Comparison of ENCODE assay signal across 25 mouse cellular contexts in genomic region chr19:27316313-27317258, GRCm38 (mm10). TPM values are rescaled to one million over a fixed set of nuclear protein-coding genes. Genes with fewer than 3 reads are reported as not detected.
A peak's percentile ranks its signal among the peaks of the same experiment; 100 is the strongest.
DNase-seq lines count a peak whose midpoint lies in the region; ATAC-seq and TF ChIP-seq lines count a peak whose summit lies in the region.
"Had no signal": no experiment of that assay in that cellular context is flagged by ENCODE, and none has a peak within 500 bp of the region (broad histone marks: within the 10 kb centered on the region; RNA-seq: fewer than 3 reads in every experiment).

No protein-coding gene starts in this region.

- no peaks in the 10 kb centered on the region for H3K4me1 ChIP-seq in forebrain, embryonic 15.5 days
- H3K4me1 ChIP-seq in forebrain, embryonic 14.5 days (ENCODE audit: control insufficient read depth, insufficient read depth, low read length) = no peaks in the 10 kb centered on the region
- no peaks in the 10 kb centered on the region for H3K4me1 ChIP-seq in midbrain, embryonic 11.5 days (ENCODE audit: control insufficient read depth, insufficient read depth, low read length)
- peaks cover 10% of the 10 kb centered on the region for H3K4me1 ChIP-seq in midbrain, embryonic 10.5 days
- H3K4me1 ChIP-seq in stomach, postnatal 0 days (replicated peaks; ENCODE audit: control insufficient read depth, insufficient read depth) = no peaks in the 10 kb centered on the region
- H3K4me1 ChIP-seq in hindbrain, embryonic 12.5 days = no peaks in the 10 kb centered on the region
- H3K4me1 ChIP-seq: embryonic facial prominence, embryonic 15.5 days; liver, embryonic 15.5 days had no signal

- H3K4me3 ChIP-seq in forebrain, embryonic 15.5 days = no peak overlapping the region
- no peak overlapping the region for H3K4me3 ChIP-seq in forebrain, embryonic 14.5 days (ENCODE audit: low read depth, low read length)
- H3K4me3 ChIP-seq in midbrain, embryonic 11.5 days (ENCODE audit: low read depth, low read length) = no peak overlapping the region
- no peak overlapping the region for H3K4me3 ChIP-seq in midbrain, embryonic 10.5 days
- no peak overlapping the region for H3K4me3 ChIP-seq in stomach, postnatal 0 days (ENCODE audit: low read depth, low read length)
- no peak overlapping the region for H3K4me3 ChIP-seq in hindbrain, embryonic 12.5 days
- H3K4me3 ChIP-seq: embryonic facial prominence, embryonic 15.5 days; heart, embryonic 10.5 days; limb, embryonic 12.5 days; liver, embryonic 15.5 days; myocyte had no signal

- no peak for TF ChIP-seq CTCF in stomach, postnatal 0 days (IDR thresholded peaks at IDR 0.05; ENCODE audit: low read depth)

- H3K4me2 ChIP-seq in forebrain, embryonic 15.5 days (replicated peaks) = no peak overlapping the region
- H3K4me2 ChIP-seq in forebrain, embryonic 14.5 days (ENCODE audit: low read length) = no peak overlapping the region
- no peak overlapping the region for H3K4me2 ChIP-seq in midbrain, embryonic 11.5 days
- H3K4me2 ChIP-seq in stomach, postnatal 0 days (replicated peaks; ENCODE audit: low read depth) = no peak overlapping the region
- no peak overlapping the region for H3K4me2 ChIP-seq in hindbrain, embryonic 12.5 days (replicated peaks)
- H3K4me2 ChIP-seq: embryonic facial prominence, embryonic 15.5 days; limb, embryonic 12.5 days; liver, embryonic 15.5 days had no signal

- no peaks in the 10 kb centered on the region for H3K9me3 ChIP-seq in forebrain, embryonic 15.5 days
- no peaks in the 10 kb centered on the region for H3K9me3 ChIP-seq in forebrain, embryonic 14.5 days (replicated peaks; ENCODE audit: control insufficient read depth, low read length)
- no peaks in the 10 kb centered on the region for H3K9me3 ChIP-seq in midbrain, embryonic 11.5 days (ENCODE audit: control insufficient read depth, low read length)
- H3K9me3 ChIP-seq in midbrain, embryonic 10.5 days (replicated peaks) = no peaks in the 10 kb centered on the region
- H3K9me3 ChIP-seq in stomach, postnatal 0 days (ENCODE audit: control insufficient read depth, low read length) = no peaks in the 10 kb centered on the region
- no peaks in the 10 kb centered on the region for H3K9me3 ChIP-seq in hindbrain, embryonic 12.5 days (replicated peaks)
- H3K9me3 ChIP-seq: embryonic facial prominence, embryonic 15.5 days; heart, embryonic 10.5 days; limb, embryonic 12.5 days; liver, embryonic 15.5 days had no signal

- TF ChIP-seq EP300 in stomach, postnatal 0 days (optimal IDR thresholded peaks at IDR 0.05) = no peak

- WGBS in forebrain, embryonic 15.5 days = 86% methylated on average over 10 of the region's 10 CpGs
- 88% methylated on average over 10 of the region's 10 CpGs for WGBS in forebrain, embryonic 14.5 days
- 82% methylated on average over 10 of the region's 10 CpGs for WGBS in midbrain, embryonic 11.5 days
- WGBS in midbrain, embryonic 10.5 days = 87% methylated on average over 10 of the region's 10 CpGs
- WGBS in stomach, postnatal 0 days = 56% methylated on average over 10 of the region's 10 CpGs
- 84% methylated on average over 10 of the region's 10 CpGs for WGBS in hindbrain, embryonic 12.5 days

- no peak overlapping the region for H3K9ac ChIP-seq in forebrain, embryonic 15.5 days (replicated peaks)
- no peak overlapping the region for H3K9ac ChIP-seq in forebrain, embryonic 14.5 days (ENCODE audit: low read length)
- no peak overlapping the region for H3K9ac ChIP-seq in midbrain, embryonic 11.5 days (ENCODE audit: low read length)
- no peak overlapping the region for H3K9ac ChIP-seq in stomach, postnatal 0 days (ENCODE audit: low read length)
- no peak overlapping the region for H3K9ac ChIP-seq in hindbrain, embryonic 12.5 days
- H3K9ac ChIP-seq: embryonic facial prominence, embryonic 15.5 days; limb, embryonic 12.5 days; liver, embryonic 15.5 days had no signal

- H3K27me3 ChIP-seq in forebrain, embryonic 15.5 days = no peaks in the 10 kb centered on the region
- H3K27me3 ChIP-seq in forebrain, embryonic 14.5 days (replicated peaks; ENCODE audit: control insufficient read depth, insufficient read depth, low read length) = no peaks in the 10 kb centered on the region
- H3K27me3 ChIP-seq in midbrain, embryonic 11.5 days (ENCODE audit: control insufficient read depth, insufficient read depth, low read length) = no peaks in the 10 kb centered on the region
- H3K27me3 ChIP-seq in midbrain, embryonic 10.5 days (ENCODE audit: low read depth, poor library complexity, severe bottlenecking) = no peaks in the 10 kb centered on the region
- H3K27me3 ChIP-seq in stomach, postnatal 0 days (ENCODE audit: control insufficient read depth, insufficient read depth, low read length) = no peaks in the 10 kb centered on the region
- H3K27me3 ChIP-seq in hindbrain, embryonic 12.5 days = no peaks in the 10 kb centered on the region
- H3K27me3 ChIP-seq: embryonic facial prominence, embryonic 15.5 days; limb, embryonic 12.5 days; liver, embryonic 15.5 days had no signal

- H3K36me3 ChIP-seq in forebrain, embryonic 15.5 days = no peaks in the 10 kb centered on the region
- H3K36me3 ChIP-seq in forebrain, embryonic 14.5 days (ENCODE audit: control insufficient read depth, insufficient read depth, low read length) = no peaks in the 10 kb centered on the region
- H3K36me3 ChIP-seq in midbrain, embryonic 11.5 days (ENCODE audit: control insufficient read depth, insufficient read depth, low read length) = no peaks in the 10 kb centered on the region
- no peaks in the 10 kb centered on the region for H3K36me3 ChIP-seq in midbrain, embryonic 10.5 days
- no peaks in the 10 kb centered on the region for H3K36me3 ChIP-seq in stomach, postnatal 0 days (ENCODE audit: control insufficient read depth, insufficient read depth, low read length)
- H3K36me3 ChIP-seq in hindbrain, embryonic 12.5 days = no peaks in the 10 kb centered on the region
- H3K36me3 ChIP-seq: embryonic facial prominence, embryonic 15.5 days; heart, embryonic 10.5 days; limb, embryonic 12.5 days; liver, embryonic 15.5 days had no signal

- H3K27ac ChIP-seq in forebrain, embryonic 15.5 days (replicated peaks) = peak overlapping the region; percentile 36; the same call in 1 of the 2 replicates
- H3K27ac ChIP-seq in forebrain, embryonic 14.5 days (ENCODE audit: low read depth, low read length) = no peak overlapping the region
- no peak overlapping the region for H3K27ac ChIP-seq in midbrain, embryonic 11.5 days (ENCODE audit: low read depth, low read length)
- no peak overlapping the region for H3K27ac ChIP-seq in midbrain, embryonic 10.5 days (replicated peaks)
- H3K27ac ChIP-seq in stomach, postnatal 0 days (replicated peaks) = no peak overlapping the region
- H3K27ac ChIP-seq in hindbrain, embryonic 12.5 days = no peak overlapping the region
- H3K27ac ChIP-seq: embryonic facial prominence, embryonic 15.5 days; heart, embryonic 10.5 days; limb, embryonic 12.5 days; liver, embryonic 15.5 days had no signal

- no peak for DNase-seq in forebrain, embryonic 14.5 days (ENCODE audit: low spot score)
- DNase-seq in midbrain, embryonic 11.5 days (ENCODE audit: low spot score, missing footprints) = peak; percentile 72
- DNase-seq in midbrain, embryonic 10.5 days (ENCODE audit: low spot score) = no peak
- no peak for DNase-seq in stomach, postnatal 0 days (ENCODE audit: low spot score)
- DNase-seq: adrenal gland, postnatal 14 days; cerebellum, adult 2 months; cerebellum, postnatal 25 days; gastrocnemius, postnatal 36 days; kidney, adult 8-10 months; kidney, postnatal 14 days; layer of hippocampus, postnatal 36 days; lung, postnatal 10 days; thymus, postnatal 25 days had no signal

- no peak for ATAC-seq in forebrain, embryonic 15.5 days (replicated peaks)
- no peak for ATAC-seq in forebrain, embryonic 14.5 days
- no peak for ATAC-seq in midbrain, embryonic 11.5 days (ENCODE audit: low FRiP score)
- ATAC-seq in megakaryocyte, adult 5-6 weeks (ENCODE audit: poor library complexity, severe bottlenecking) = peak; percentile 38; the same call in 1 of the 2 replicates
- peak; percentile 98 for ATAC-seq in stomach, postnatal 0 days (ENCODE audit: low FRiP score, low TSS enrichment)
- no peak for ATAC-seq in hindbrain, embryonic 12.5 days (ENCODE audit: low FRiP score)
- no peak for ATAC-seq in erythroblast, adult 5-6 weeks (replicated peaks; ENCODE audit: low FRiP score, poor library complexity, severe bottlenecking)
- ATAC-seq: midbrain, embryonic 16.5 days had no signal

RNA-seq across cellular contexts. Expression of gene Kcnv2, which starts 5.8 kb away (rescaled TPM):
- polyA plus RNA-seq in forebrain, embryonic 15.5 days (2015; fragmentation: Nextera tagmentation; extraction: Ambion mirVana) = 0.04 TPM in 2 replicates
- not detected in 2 replicates for polyA plus RNA-seq in forebrain, embryonic 14.5 days (2014; fragmentation: Nextera tagmentation; extraction: Ambion mirVana)
- 0.19 and 0.29 TPM in 2 replicates for polyA plus RNA-seq in midbrain, embryonic 11.5 days (2014; fragmentation: Nextera tagmentation; extraction: Ambion mirVana)
- 0.12 and 0.15 TPM in 2 replicates for polyA plus RNA-seq in midbrain, embryonic 10.5 days (2016; fragmentation: Nextera tagmentation; extraction: Ambion mirVana)
- not detected in 2 replicates for total RNA-seq in megakaryocyte, adult 5-6 weeks (2015)
- total RNA-seq in megakaryocyte, adult 5-6 weeks (2017) = not detected in 2 replicates
- polyA plus RNA-seq in stomach, postnatal 0 days (2015; fragmentation: Nextera tagmentation; extraction: Ambion mirVana) = 0.02 and 0.05 TPM in 2 replicates
- 0.08 and 0.18 TPM in 2 replicates for polyA plus RNA-seq in hindbrain, embryonic 12.5 days (2016; fragmentation: Nextera tagmentation; extraction: Ambion mirVana)
- total RNA-seq in erythroblast, adult 5-6 weeks (2015; ENCODE audit: low replicate concordance) = not detected in 2 replicates
- not detected in 2 replicates for total RNA-seq in erythroblast, adult 5-6 weeks (2017; ENCODE audit: low replicate concordance)
- total RNA-seq: left cerebral cortex, postnatal 10 days; megakaryocyte-erythroid progenitor cell, adult 5-6 weeks had no signal
- polyA plus RNA-seq: embryonic facial prominence, embryonic 15.5 days; limb, embryonic 12.5 days; liver, embryonic 15.5 days; myocyte had no signal

Comparison
In these comparisons a context has a peak if more than half of its experiments do, and no peak if none do; other contexts are left out.
1. ATAC-seq: peak in megakaryocyte, adult 5-6 weeks (single experiment) and stomach, postnatal 0 days (single experiment); none in forebrain, embryonic 15.5 days (single experiment), forebrain, embryonic 14.5 days (single experiment), midbrain, embryonic 11.5 days (single experiment), hindbrain, embryonic 12.5 days (single experiment) and erythroblast, adult 5-6 weeks (single experiment).